Mouse (Mus musculus): ENCODE results near the gene Sfxn1. TPM values are rescaled to one million over a fixed set of nuclear protein-coding genes. Genes with fewer than 3 reads are reported as not detected.

Sfxn1 gene
- total and polyA plus RNA-seq, 2 experiments: 26.2 to 63.2 TPM

- Histone ChIP-seq H3K36me3 (ENCODE audit: control insufficient read depth, insufficient read depth, low read length) (no peaks in the 10 kb centered on the region), H3K79me2 (ENCODE audit: control insufficient read depth, insufficient read depth, low read length) (no peaks in the 10 kb centered on the region), H3K4me1 (ENCODE audit: control insufficient read depth, insufficient read depth, low read length) (no peaks in the 10 kb centered on the region), H3K27ac (replicated peaks; ENCODE audit: insufficient read depth, low read depth, low read length) (no peak overlapping the region), H3K4me3 (ENCODE audit: insufficient read depth, low read depth, low read length) (no peak overlapping the region), H3K27me3 (ENCODE audit: control insufficient read depth, insufficient read depth, low read length) (no peaks in the 10 kb centered on the region), H3K9ac (ENCODE audit: low read depth, low read length) (no peak overlapping the region)
- no peak for DNase-seq (ENCODE audit: extremely low read depth, low read depth, low spot score)
- TF ChIP-seq CTCF (IDR thresholded peaks at IDR 0.05; ENCODE audit: low read depth, low read length) (no peak), POLR2A (IDR thresholded peaks at IDR 0.05; ENCODE audit: extremely low read depth, insufficient read depth, low read length) (no peak)
- WGBS: 93% methylated on average over 2 of the region's 2 CpGs
Observed at GRCm38 (mm10) chr13:54040256-54040655, 31.4 kb upstream of the Sfxn1 start.

- H3K4me1 ChIP-seq (ENCODE audit: control insufficient read depth, insufficient read depth, low read length): no peaks in the 10 kb centered on the region
- H3K36me3 ChIP-seq (ENCODE audit: control insufficient read depth, insufficient read depth, low read length): no peaks in the 10 kb centered on the region
- H3K9ac ChIP-seq (ENCODE audit: low read depth, low read length): no peak overlapping the region
- DNase-seq (ENCODE audit: extremely low read depth, low read depth, low spot score): no peak
- no peaks in the 10 kb centered on the region for H3K79me2 ChIP-seq (ENCODE audit: control insufficient read depth, insufficient read depth, low read length)
- H3K4me3 ChIP-seq (ENCODE audit: insufficient read depth, low read depth, low read length): no peak overlapping the region
- WGBS: 82% methylated on average over 7 of the region's 7 CpGs
- no peaks in the 10 kb centered on the region for H3K27me3 ChIP-seq (ENCODE audit: control insufficient read depth, insufficient read depth, low read length)
- no peak overlapping the region for H3K27ac ChIP-seq (replicated peaks; ENCODE audit: insufficient read depth, low read depth, low read length)
- TF ChIP-seq POLR2A (IDR thresholded peaks at IDR 0.05; ENCODE audit: extremely low read depth, insufficient read depth, low read length) (no peak), CTCF (IDR thresholded peaks at IDR 0.05; ENCODE audit: low read depth, low read length) (no peak)
Observed at GRCm38 (mm10) chr13:54048679-54049352, 22.9 kb upstream of the Sfxn1 start.

- peaks cover 11% of the 10 kb centered on the region for H3K27me3 ChIP-seq (ENCODE audit: control insufficient read depth, insufficient read depth, low read length)
- TF ChIP-seq POLR2A (IDR thresholded peaks at IDR 0.05; ENCODE audit: extremely low read depth, insufficient read depth, low read length): no peak
- no peak for TF ChIP-seq CTCF (IDR thresholded peaks at IDR 0.05; ENCODE audit: low read depth, low read length)
- WGBS: 67% methylated on average over 7 of the region's 7 CpGs
- no peaks in the 10 kb centered on the region for H3K36me3 ChIP-seq (ENCODE audit: control insufficient read depth, insufficient read depth, low read length)
- no peaks in the 10 kb centered on the region for H3K4me1 ChIP-seq (ENCODE audit: control insufficient read depth, insufficient read depth, low read length)
- no peak for DNase-seq (ENCODE audit: extremely low read depth, low read depth, low spot score)
- H3K4me3 ChIP-seq (ENCODE audit: insufficient read depth, low read depth, low read length): no peak overlapping the region
- H3K9ac ChIP-seq (ENCODE audit: low read depth, low read length): no peak overlapping the region
- no peaks in the 10 kb centered on the region for H3K79me2 ChIP-seq (ENCODE audit: control insufficient read depth, insufficient read depth, low read length)
- no peak overlapping the region for H3K27ac ChIP-seq (replicated peaks; ENCODE audit: insufficient read depth, low read depth, low read length)
Observed at GRCm38 (mm10) chr13:54051641-54052040, 20.0 kb upstream of the Sfxn1 start.

- TF ChIP-seq CTCF (IDR thresholded peaks at IDR 0.05; ENCODE audit: low read depth, low read length): no peak
- no peak for TF ChIP-seq POLR2A (IDR thresholded peaks at IDR 0.05; ENCODE audit: extremely low read depth, insufficient read depth, low read length)
- H3K9ac ChIP-seq (ENCODE audit: low read depth, low read length): no peak overlapping the region
- H3K27me3 ChIP-seq (ENCODE audit: control insufficient read depth, insufficient read depth, low read length): peaks cover 11% of the 10 kb centered on the region
- H3K4me3 ChIP-seq (ENCODE audit: insufficient read depth, low read depth, low read length): no peak overlapping the region
- H3K79me2 ChIP-seq (ENCODE audit: control insufficient read depth, insufficient read depth, low read length): no peaks in the 10 kb centered on the region
- WGBS: 3% methylated on average over 20 of the region's 20 CpGs
- no peaks in the 10 kb centered on the region for H3K4me1 ChIP-seq (ENCODE audit: control insufficient read depth, insufficient read depth, low read length)
- no peak overlapping the region for H3K27ac ChIP-seq (replicated peaks; ENCODE audit: insufficient read depth, low read depth, low read length)
- H3K36me3 ChIP-seq (ENCODE audit: control insufficient read depth, insufficient read depth, low read length): no peaks in the 10 kb centered on the region
- no peak for DNase-seq (ENCODE audit: extremely low read depth, low read depth, low spot score)
Observed at GRCm38 (mm10) chr13:54054962-54055361, 16.7 kb upstream of the Sfxn1 start.

GRCm38 (mm10) chr13:54055448-54055861, 16.2 kb upstream of the Sfxn1 start, which contains the start of gene Drd1:
Gene Drd1, minus strand, starts transcription at chr13:54055705.
- Histone ChIP-seq H3K27me3 (ENCODE audit: control insufficient read depth, insufficient read depth, low read length) (peaks cover 11% of the 10 kb centered on the region), H3K36me3 (ENCODE audit: control insufficient read depth, insufficient read depth, low read length) (no peaks in the 10 kb centered on the region), H3K79me2 (ENCODE audit: control insufficient read depth, insufficient read depth, low read length) (no peaks in the 10 kb centered on the region), H3K4me1 (ENCODE audit: control insufficient read depth, insufficient read depth, low read length) (no peaks in the 10 kb centered on the region), H3K9ac (ENCODE audit: low read depth, low read length) (no peak within 1 kb of the TSS), H3K4me3 (ENCODE audit: insufficient read depth, low read depth, low read length) (no peak within 1 kb of the TSS), H3K27ac (replicated peaks; ENCODE audit: insufficient read depth, low read depth, low read length) (no peak within 1 kb of the TSS)
- WGBS: 3% methylated on average over 31 of the region's 31 CpGs
- no peak for DNase-seq (ENCODE audit: extremely low read depth, low read depth, low spot score)
- TF ChIP-seq POLR2A (IDR thresholded peaks at IDR 0.05; ENCODE audit: extremely low read depth, insufficient read depth, low read length): no peak
- peak; percentile 68 for TF ChIP-seq CTCF (IDR thresholded peaks at IDR 0.05; ENCODE audit: low read depth, low read length)

- Histone ChIP-seq H3K4me1 (ENCODE audit: control insufficient read depth, insufficient read depth, low read length) (peaks cover 1% of the 10 kb centered on the region; the same call in 1 of the 2 replicates), H3K4me3 (ENCODE audit: insufficient read depth, low read depth, low read length) (no peak overlapping the region), H3K27me3 (ENCODE audit: control insufficient read depth, insufficient read depth, low read length) (no peaks in the 10 kb centered on the region), H3K9ac (ENCODE audit: low read depth, low read length) (no peak overlapping the region), H3K79me2 (ENCODE audit: control insufficient read depth, insufficient read depth, low read length) (no peaks in the 10 kb centered on the region), H3K27ac (replicated peaks; ENCODE audit: insufficient read depth, low read depth, low read length) (no peak overlapping the region), H3K36me3 (ENCODE audit: control insufficient read depth, insufficient read depth, low read length) (no peaks in the 10 kb centered on the region)
- WGBS: 87% methylated on average over 3 of the region's 3 CpGs
- no peak for TF ChIP-seq POLR2A (IDR thresholded peaks at IDR 0.05; ENCODE audit: extremely low read depth, insufficient read depth, low read length)
- no peak for TF ChIP-seq CTCF (IDR thresholded peaks at IDR 0.05; ENCODE audit: low read depth, low read length)
- DNase-seq (ENCODE audit: extremely low read depth, low read depth, low spot score): no peak
Observed at GRCm38 (mm10) chr13:54062068-54062467, 9.6 kb upstream of the Sfxn1 start.
